ENCODE assay signal across 7 mouse cellular contexts in the genomic region with DNA sequence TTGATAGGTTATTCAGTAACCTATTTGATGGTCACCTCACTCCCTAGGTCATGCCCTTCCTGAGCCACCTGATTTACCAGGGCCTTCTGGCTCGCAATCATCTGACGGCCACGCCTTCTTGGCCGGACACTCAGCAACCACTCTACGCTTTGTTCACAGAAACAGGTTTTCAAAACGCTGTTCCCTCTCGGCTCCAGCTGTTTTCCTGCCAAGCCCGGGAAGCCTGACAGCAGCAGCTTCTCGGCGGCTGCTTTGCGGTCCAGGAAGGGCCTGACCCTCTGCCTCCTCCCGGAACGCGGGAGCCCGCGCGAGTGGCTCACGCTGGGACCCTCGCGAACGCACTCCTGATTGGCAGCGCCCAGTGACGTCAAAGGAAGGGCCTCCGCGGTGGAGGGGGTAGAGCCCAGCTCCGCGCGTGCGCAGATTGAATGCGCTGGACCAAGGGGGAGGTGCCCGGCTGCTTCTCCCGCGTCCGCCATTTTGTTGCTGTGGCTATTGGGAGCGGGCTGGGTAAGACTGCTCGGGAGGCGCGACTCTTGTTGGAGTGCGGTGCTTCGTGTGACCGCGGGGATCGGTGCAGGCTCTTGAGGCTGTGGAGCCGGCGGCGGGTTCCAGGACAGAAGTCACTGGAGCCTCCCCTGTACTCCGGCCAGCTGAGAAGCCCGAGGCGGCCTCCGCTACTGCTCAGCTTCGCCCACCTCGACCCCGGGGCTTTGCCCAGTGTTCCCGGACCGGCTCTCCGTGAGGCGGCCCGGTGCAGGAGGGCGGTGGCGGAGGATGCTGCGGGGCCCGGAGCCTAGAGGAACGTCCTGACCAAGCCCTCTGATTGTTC. TPM values are rescaled to one million over a fixed set of nuclear protein-coding genes. Genes with fewer than 3 reads are reported as not detected.
A peak's percentile ranks its signal among the peaks of the same experiment; 100 is the strongest.
DNase-seq lines count a peak whose midpoint lies in the region; ATAC-seq and TF ChIP-seq lines count a peak whose summit lies in the region.

Gene Crkl (plus strand): TSS at position 447 of the 832 bp plus-strand sequence.

- under 1% methylated on average over 63 of the region's 63 CpGs for WGBS in embryonic facial prominence, embryonic 12.5 days
- under 1% methylated on average over 63 of the region's 63 CpGs for WGBS in kidney, adult 2 months
- WGBS in limb, embryonic 12.5 days = under 1% methylated on average over 63 of the region's 63 CpGs
- under 1% methylated on average over 61 of the region's 63 CpGs for WGBS in midbrain, embryonic 15.5 days
- under 1% methylated on average over 63 of the region's 63 CpGs for WGBS in spleen, adult 2 months

- H3K27me3 ChIP-seq in embryonic facial prominence, embryonic 12.5 days = no peaks in the 10 kb centered on the region
- H3K27me3 ChIP-seq in kidney, adult 2 months (replicated peaks; ENCODE audit: control insufficient read depth, insufficient read depth, low read length) = no peaks in the 10 kb centered on the region
- no peaks in the 10 kb centered on the region for H3K27me3 ChIP-seq in limb, embryonic 12.5 days
- H3K27me3 ChIP-seq in midbrain, embryonic 15.5 days (replicated peaks) = no peaks in the 10 kb centered on the region
- H3K27me3 ChIP-seq in spleen, adult 2 months (ENCODE audit: control insufficient read depth, insufficient read depth, low read length) = no peaks in the 10 kb centered on the region

- TF ChIP-seq CTCF in kidney, adult 2 months (conservative IDR thresholded peaks at IDR 0.05; ENCODE audit: insufficient read depth, insufficient read length, low read depth, low read length) = no peak
- TF ChIP-seq CTCF in spleen, adult 2 months (IDR thresholded peaks at IDR 0.05; ENCODE audit: extremely low read depth, insufficient read depth, insufficient read length, insufficient replicate concordance) = no peak

- ATAC-seq in embryonic facial prominence, embryonic 12.5 days (ENCODE audit: insufficient number of reproducible peaks, insufficient read depth, low FRiP score, low TSS enrichment) = peak; percentile 96
- peak; percentile 96 for ATAC-seq in limb, embryonic 12.5 days (ENCODE audit: insufficient number of reproducible peaks, insufficient read depth, low FRiP score, low TSS enrichment, low read depth)
- peak; percentile 96 for ATAC-seq in midbrain, embryonic 15.5 days (replicated peaks)

- peaks cover 16% of the 10 kb centered on the region for H3K4me1 ChIP-seq in embryonic facial prominence, embryonic 12.5 days
- peaks cover 11% of the 10 kb centered on the region; the same call in 1 of the 2 replicates for H3K4me1 ChIP-seq in kidney, adult 2 months (ENCODE audit: control insufficient read depth, insufficient read depth, low read length)
- peaks cover 11% of the 10 kb centered on the region for H3K4me1 ChIP-seq in limb, embryonic 12.5 days (replicated peaks)
- H3K4me1 ChIP-seq in midbrain, embryonic 15.5 days = peaks cover 29% of the 10 kb centered on the region
- H3K4me1 ChIP-seq in spleen, adult 2 months (ENCODE audit: control insufficient read depth, insufficient read depth, insufficient read length) = peaks cover 2% of the 10 kb centered on the region

- H3K4me2 ChIP-seq in embryonic facial prominence, embryonic 12.5 days (replicated peaks) = peak within 1 kb of the TSS; percentile 91
- H3K4me2 ChIP-seq in limb, embryonic 12.5 days = peak within 1 kb of the TSS; percentile 91
- H3K4me2 ChIP-seq in midbrain, embryonic 15.5 days = peak within 1 kb of the TSS; percentile 91

- H3K9ac ChIP-seq in embryonic facial prominence, embryonic 12.5 days = peak within 1 kb of the TSS; percentile 97
- H3K9ac ChIP-seq in limb, embryonic 12.5 days (replicated peaks) = peak within 1 kb of the TSS; percentile 94
- H3K9ac ChIP-seq in midbrain, embryonic 15.5 days = peak within 1 kb of the TSS; percentile 92

- no peaks in the 10 kb centered on the region for H3K9me3 ChIP-seq in embryonic facial prominence, embryonic 12.5 days
- no peaks in the 10 kb centered on the region for H3K9me3 ChIP-seq in limb, embryonic 12.5 days
- H3K9me3 ChIP-seq in midbrain, embryonic 15.5 days = no peaks in the 10 kb centered on the region

- H3K4me3 ChIP-seq in embryonic facial prominence, embryonic 12.5 days = peak within 1 kb of the TSS; percentile 97
- H3K4me3 ChIP-seq in kidney, adult 2 months (ENCODE audit: insufficient read depth, low read depth, low read length) = peak within 1 kb of the TSS; percentile 97
- peak within 1 kb of the TSS; percentile 95 for H3K4me3 ChIP-seq in limb, embryonic 12.5 days (replicated peaks)
- peak within 1 kb of the TSS; percentile 86 for H3K4me3 ChIP-seq in midbrain, embryonic 15.5 days
- peak within 1 kb of the TSS; percentile 87 for H3K4me3 ChIP-seq in spleen, adult 2 months (ENCODE audit: extremely low read depth, insufficient read depth, insufficient read length)

- H3K27ac ChIP-seq in embryonic facial prominence, embryonic 12.5 days = peak within 1 kb of the TSS; percentile 97
- peak within 1 kb of the TSS; percentile 90 for H3K27ac ChIP-seq in kidney, adult 2 months (ENCODE audit: insufficient read depth, low read depth, low read length)
- peak within 1 kb of the TSS; percentile 96 for H3K27ac ChIP-seq in limb, embryonic 12.5 days
- peak within 1 kb of the TSS; percentile 97 for H3K27ac ChIP-seq in midbrain, embryonic 15.5 days
- peak within 1 kb of the TSS; percentile 87 for H3K27ac ChIP-seq in spleen, adult 2 months (ENCODE audit: insufficient read depth, low read length)

- no peak for TF ChIP-seq POLR2A in kidney, adult 2 months (IDR thresholded peaks at IDR 0.05; ENCODE audit: low read depth, low read length)
- peak; percentile 62 for TF ChIP-seq POLR2A in spleen, adult 2 months (IDR thresholded peaks at IDR 0.05; ENCODE audit: low read depth, low read length)

- H3K36me3 ChIP-seq in embryonic facial prominence, embryonic 12.5 days = peaks cover 16% of the 10 kb centered on the region
- no peaks in the 10 kb centered on the region; the same call in 1 of the 2 replicates for H3K36me3 ChIP-seq in kidney, adult 2 months (ENCODE audit: control insufficient read depth, insufficient read depth, low read length)
- peaks cover 19% of the 10 kb centered on the region for H3K36me3 ChIP-seq in limb, embryonic 12.5 days
- H3K36me3 ChIP-seq in midbrain, embryonic 15.5 days (replicated peaks) = no peaks in the 10 kb centered on the region
- H3K36me3 ChIP-seq in spleen, adult 2 months (ENCODE audit: control insufficient read depth, insufficient read depth, low read length) = no peaks in the 10 kb centered on the region

- peak; percentile 99 for DNase-seq in adrenal gland, postnatal 25 days
- peak; percentile 98 to 99 for DNase-seq in heart, adult 18-20 months
- DNase-seq in kidney, adult 2 months = peak; percentile 99
- DNase-seq in spleen, adult 2 months (ENCODE audit: low read depth in 1 of 2, low spot score in 2 of 2) = peak; percentile 90 to 97

RNA-seq across cellular contexts. Expression of gene Crkl, which starts in this region (rescaled TPM):
- total RNA-seq in adrenal gland, postnatal 25 days (2021) = 30.2 and 33.7 TPM in 2 replicates
- 91.3 and 91.7 TPM in 2 replicates for polyA plus RNA-seq in embryonic facial prominence, embryonic 12.5 days (2016; fragmentation: Nextera tagmentation; extraction: Ambion mirVana)
- total RNA-seq in heart, adult 18-20 months (2021) = 10 to 100 TPM; 28.9 to 29.4 TPM
- polyA plus RNA-seq in kidney, adult 2 months (2012; rRNA removed) = 34.4 and 43.3 TPM in 2 replicates
- polyA plus RNA-seq in limb, embryonic 12.5 days (2016; fragmentation: Nextera tagmentation; extraction: Ambion mirVana) = 88.9 and 92.2 TPM in 2 replicates
- 83.2 and 89.6 TPM in 2 replicates for polyA plus RNA-seq in midbrain, embryonic 15.5 days (2015; fragmentation: Nextera tagmentation; extraction: Ambion mirVana)
- 50.5 and 67.7 TPM in 2 replicates for polyA plus RNA-seq in spleen, adult 2 months (2012; rRNA removed)

Comparison
In these comparisons a context has a peak if more than half of its experiments do, and no peak if none do; other contexts are left out.
1. Peak in every context shown above with its lines: DNase-seq, ATAC-seq, H3K4me3 ChIP-seq and H3K27ac ChIP-seq.